ENCODE assay signal across 19 mouse cellular contexts in genomic region chr1:151130036-151130435, GRCm38 (mm10). TPM values are rescaled to one million over a fixed set of nuclear protein-coding genes. Genes with fewer than 3 reads are reported as not detected.
DNase-seq lines count a peak whose midpoint lies in the region; ATAC-seq lines count a peak whose summit lies in the region.
"Had no signal": no experiment of that assay in that cellular context is flagged by ENCODE, and none has a peak within 500 bp of the region (broad histone marks: within the 10 kb centered on the region; RNA-seq: fewer than 3 reads in every experiment).

No protein-coding gene starts in this region.

- no peak overlapping the region for H3K27ac ChIP-seq in kidney, embryonic 14.5 days (ENCODE audit: low read depth, low read length)
- H3K27ac ChIP-seq in heart, embryonic 14.5 days (replicated peaks in 1 of 2; ENCODE audit: control insufficient read depth in 1 of 2, insufficient read depth in 1 of 2, low read depth in 2 of 2, low read length in 2 of 2), result peak overlapping the region; percentile 42 to 69; a peak in 3 of 4 replicates
- H3K27ac ChIP-seq in liver, embryonic 15.5 days (replicated peaks), result peak overlapping the region; percentile 48
- H3K27ac ChIP-seq in hindbrain, embryonic 13.5 days, result no peak overlapping the region
- H3K27ac ChIP-seq: gastrocnemius, adult 2 months; limb, embryonic 15.5 days; midbrain, embryonic 15.5 days; stomach, postnatal 0 days had no signal

- H3K9me3 ChIP-seq in kidney, embryonic 14.5 days (ENCODE audit: control insufficient read depth, low read length), result no peaks in the 10 kb centered on the region
- H3K9me3 ChIP-seq in heart, embryonic 14.5 days (ENCODE audit: control insufficient read depth, low read length), result no peaks in the 10 kb centered on the region
- H3K9me3 ChIP-seq in liver, embryonic 15.5 days (replicated peaks), result no peaks in the 10 kb centered on the region
- no peaks in the 10 kb centered on the region for H3K9me3 ChIP-seq in hindbrain, embryonic 13.5 days
- H3K9me3 ChIP-seq: limb, embryonic 15.5 days; midbrain, embryonic 15.5 days had no signal

- H3K4me3 ChIP-seq in kidney, embryonic 14.5 days (ENCODE audit: low read length), result no peak overlapping the region
- H3K4me3 ChIP-seq in heart, embryonic 14.5 days (ENCODE audit: control insufficient read depth in 1 of 2, insufficient read depth in 1 of 2, low read depth in 1 of 2, low read length in 2 of 2), result no peak overlapping the region
- no peak overlapping the region for H3K4me3 ChIP-seq in liver, embryonic 15.5 days (replicated peaks)
- H3K4me3 ChIP-seq in hindbrain, embryonic 13.5 days, result no peak overlapping the region
- H3K4me3 ChIP-seq: gastrocnemius, adult 2 months; limb, embryonic 15.5 days; midbrain, embryonic 15.5 days had no signal

- peak; percentile 81 for DNase-seq in heart, adult 11 months
- no peak for DNase-seq in heart, postnatal 4 days
- DNase-seq in kidney, adult 9 months, result peak; percentile 85
- no peak for DNase-seq in thymus, postnatal 36 days
- DNase-seq: cerebellum, adult 9-11 months; gastrocnemius, adult 2 months; right cerebral cortex, adult 18-20 months; thymus, postnatal 4 days had no signal

- no peak overlapping the region for H3K9ac ChIP-seq in kidney, embryonic 14.5 days (ENCODE audit: low read depth, low read length)
- H3K9ac ChIP-seq in heart, embryonic 14.5 days (ENCODE audit: low read length), result no peak overlapping the region
- no peak overlapping the region for H3K9ac ChIP-seq in liver, embryonic 15.5 days
- no peak overlapping the region for H3K9ac ChIP-seq in hindbrain, embryonic 13.5 days
- H3K9ac ChIP-seq: limb, embryonic 15.5 days; midbrain, embryonic 15.5 days had no signal

- no peaks in the 10 kb centered on the region for H3K27me3 ChIP-seq in kidney, embryonic 14.5 days (ENCODE audit: control insufficient read depth, insufficient read depth, low read length)
- H3K27me3 ChIP-seq in heart, embryonic 14.5 days (ENCODE audit: control insufficient read depth, insufficient read depth, low read length), result no peaks in the 10 kb centered on the region
- no peaks in the 10 kb centered on the region for H3K27me3 ChIP-seq in liver, embryonic 15.5 days
- H3K27me3 ChIP-seq in hindbrain, embryonic 13.5 days, result no peaks in the 10 kb centered on the region
- H3K27me3 ChIP-seq: CH12.LX; limb, embryonic 15.5 days; midbrain, embryonic 15.5 days had no signal

- H3K4me2 ChIP-seq in kidney, embryonic 14.5 days (replicated peaks; ENCODE audit: low read depth, low read length), result no peak overlapping the region
- H3K4me2 ChIP-seq in heart, embryonic 14.5 days (ENCODE audit: low read length), result peak overlapping the region; percentile 33
- H3K4me2 ChIP-seq in liver, embryonic 15.5 days, result no peak overlapping the region
- H3K4me2 ChIP-seq in hindbrain, embryonic 13.5 days, result no peak overlapping the region
- H3K4me2 ChIP-seq: limb, embryonic 15.5 days; midbrain, embryonic 15.5 days had no signal

- 73% methylated on average over 6 of the region's 6 CpGs for WGBS in kidney, embryonic 14.5 days
- 14% methylated on average over 6 of the region's 6 CpGs for WGBS in heart, embryonic 14.5 days
- WGBS in liver, embryonic 15.5 days (ENCODE audit: insufficient replicate concordance), result 38% methylated on average over 6 of the region's 6 CpGs
- WGBS in hindbrain, embryonic 13.5 days, result 84% methylated on average over 6 of the region's 6 CpGs

- no peaks in the 10 kb centered on the region for H3K4me1 ChIP-seq in kidney, embryonic 14.5 days (ENCODE audit: control insufficient read depth, insufficient read depth, low read length)
- peaks cover 12 to 35% of the 10 kb centered on the region in 2 experiments for H3K4me1 ChIP-seq in heart, embryonic 14.5 days (ENCODE audit: control insufficient read depth in 2 of 2, insufficient read depth in 2 of 2, low read length in 2 of 2)
- peaks cover 61% of the 10 kb centered on the region for H3K4me1 ChIP-seq in liver, embryonic 15.5 days (replicated peaks)
- no peaks in the 10 kb centered on the region for H3K4me1 ChIP-seq in hindbrain, embryonic 13.5 days (replicated peaks)
- H3K4me1 ChIP-seq: limb, embryonic 15.5 days; midbrain, embryonic 15.5 days had no signal

- H3K36me3 ChIP-seq in kidney, embryonic 14.5 days (ENCODE audit: control insufficient read depth, insufficient read depth, low read length), result no peaks in the 10 kb centered on the region
- H3K36me3 ChIP-seq in heart, embryonic 14.5 days (ENCODE audit: control insufficient read depth, insufficient read depth, low read length), result no peaks in the 10 kb centered on the region
- H3K36me3 ChIP-seq in liver, embryonic 15.5 days (replicated peaks), result no peaks in the 10 kb centered on the region
- H3K36me3 ChIP-seq in hindbrain, embryonic 13.5 days, result no peaks in the 10 kb centered on the region
- H3K36me3 ChIP-seq: limb, embryonic 15.5 days; midbrain, embryonic 15.5 days had no signal

- no peak for ATAC-seq in kidney, embryonic 14.5 days (ENCODE audit: low FRiP score, low TSS enrichment)
- no peak; the same call in 1 of the 2 replicates for ATAC-seq in heart, embryonic 14.5 days (ENCODE audit: insufficient number of reproducible peaks, insufficient read depth, low FRiP score, low read depth)
- ATAC-seq in liver, embryonic 15.5 days (ENCODE audit: insufficient read depth), result peak; percentile 11; the same call in 1 of the 2 replicates
- no peak for ATAC-seq in hindbrain, embryonic 13.5 days (ENCODE audit: low FRiP score)
- ATAC-seq: forebrain, embryonic 16.5 days; midbrain, embryonic 15.5 days had no signal

RNA-seq across cellular contexts. Expression of gene Gm47985, which starts 52.3 kb away (rescaled TPM):
- total RNA-seq in heart, postnatal 4 days (2021), result under 1 TPM in 1 of 2 experiments, not detected in 1; 0.29 TPM
- 0.20 and 0.26 TPM in 2 replicates for polyA plus RNA-seq in kidney, embryonic 14.5 days (2014; fragmentation: Nextera tagmentation; extraction: Ambion mirVana)
- 0.34 TPM in 1 of 2 replicates, not detected in the other for polyA plus RNA-seq in heart, embryonic 14.5 days (2014; fragmentation: Nextera tagmentation; extraction: Ambion mirVana)
- polyA plus RNA-seq in liver, embryonic 15.5 days (2015; fragmentation: Nextera tagmentation; extraction: Ambion mirVana), result 1.9 and 2.2 TPM in 2 replicates
- polyA plus RNA-seq in hindbrain, embryonic 13.5 days (2015; fragmentation: Nextera tagmentation; extraction: Ambion mirVana), result 0.23 TPM in 1 of 2 replicates, not detected in the other
- total RNA-seq: adrenal gland, postnatal 4 days; CH12.LX; gastrocnemius, adult 2 months; left cerebral cortex, postnatal 10 days had no signal
- polyA plus RNA-seq: forebrain, embryonic 16.5 days; limb, embryonic 15.5 days; midbrain, embryonic 15.5 days; stomach, postnatal 0 days had no signal

Comparison
In these comparisons a context has a peak if more than half of its experiments do, and no peak if none do; other contexts are left out.
1. DNase-seq: peak in heart, adult 11 months (single experiment) and kidney, adult 9 months (single experiment); none in heart, postnatal 4 days (single experiment) and thymus, postnatal 36 days (0 of 2).
2. H3K27ac ChIP-seq: peak in heart, embryonic 14.5 days (2 of 2) and liver, embryonic 15.5 days (single experiment); none in kidney, embryonic 14.5 days (single experiment) and hindbrain, embryonic 13.5 days (single experiment).